Mouse (Mus musculus) myocyte (in vitro differentiated cells): ENCODE measurements around the gene Smad1. TPM values are rescaled to one million over a fixed set of nuclear protein-coding genes. Genes with fewer than 3 reads are reported as not detected.

Experiments used
- H3K27me3 ChIP-seq: one replicate; pipeline ENCODE4 v1.6.1; 2011; ENCODE audit not compliant: control insufficient read depth, insufficient read depth, insufficient read length
- H3K36me3 ChIP-seq: one replicate; pipeline ENCODE4 v1.6.1; 2011; ENCODE audit not compliant: control insufficient read depth, insufficient read depth
- H3K4me2 ChIP-seq: one replicate; pipeline ENCODE4 v1.6.1; 2011; ENCODE audit warnings: low read depth, control low read depth
- H3K4me3 ChIP-seq: one replicate; pipeline ENCODE4 v1.5.1; 2011; ENCODE audit warnings: mild to moderate bottlenecking, control low read depth, moderate library complexity
- H3K79me2 ChIP-seq: one replicate; pipeline ENCODE4 v1.6.1; 2011; ENCODE audit not compliant: control insufficient read depth, insufficient read depth
- H3ac ChIP-seq: one replicate; pipeline ENCODE4 v1.6.1; 2011; ENCODE audit not compliant: control insufficient read depth, insufficient read length
- CEBPB ChIP-seq: IDR thresholded peaks from 2 replicates; pipeline ENCODE4 v1.6.1; 2011; ENCODE audit warnings: mild to moderate bottlenecking, moderate library complexity; ENCODE audit not compliant: poor library complexity, insufficient read depth, severe bottlenecking
- E2F4 ChIP-seq: IDR thresholded peaks from one replicate; pipeline ENCODE4 v1.6.1; 2011; ENCODE audit warnings: mild to moderate bottlenecking, control low read depth, moderate library complexity; ENCODE audit not compliant: insufficient read depth
- MAX ChIP-seq: IDR thresholded peaks from one replicate; pipeline ENCODE4 v1.6.1; 2011; ENCODE audit warnings: low read depth, mild to moderate bottlenecking, control low read depth
- MYOD1 ChIP-seq, 3 experiments: IDR thresholded peaks; one replicate each; pipeline ENCODE4 v1.6.1; 2011; ENCODE audit warnings: control low read depth in 2 of 3, low read depth in 2 of 3, mild to moderate bottlenecking in 2 of 3, moderate library complexity in 1 of 3; ENCODE audit not compliant: insufficient read length in 2 of 3, control insufficient read depth in 1 of 3
- MYOG ChIP-seq, 3 experiments: IDR thresholded peaks; one replicate each; pipeline ENCODE4 v1.6.1; 2011; ENCODE audit warnings: control low read depth in 2 of 3, low read depth in 2 of 3, mild to moderate bottlenecking in 2 of 3; ENCODE audit not compliant: insufficient read length in 2 of 3, control insufficient read depth in 1 of 3, insufficient read depth in 1 of 3
- POLR2A ChIP-seq: IDR thresholded peaks from one replicate; pipeline ENCODE4 v1.6.1; 2011; ENCODE audit warnings: low read depth, mild to moderate bottlenecking, control low read depth, moderate library complexity; ENCODE audit not compliant: insufficient read length
- POLR2AphosphoS2 ChIP-seq: IDR thresholded peaks from one replicate; pipeline ENCODE4 v1.6.1; 2011; ENCODE audit warnings: low read depth, control low read depth; ENCODE audit not compliant: insufficient read length
- REST ChIP-seq: IDR thresholded peaks from one replicate; pipeline ENCODE4 v1.6.1; 2011; ENCODE audit warnings: mild to moderate bottlenecking, control low read depth, moderate library complexity; ENCODE audit not compliant: insufficient read depth, insufficient read length
- SRF ChIP-seq: IDR thresholded peaks from one replicate; pipeline ENCODE4 v1.6.1; 2011; ENCODE audit warnings: low read depth; ENCODE audit not compliant: control insufficient read depth, insufficient read length
- TCF12 ChIP-seq: IDR thresholded peaks from one replicate; pipeline ENCODE4 v1.6.1; 2011; ENCODE audit warnings: mild to moderate bottlenecking, control low read depth; ENCODE audit not compliant: poor library complexity, insufficient read depth, severe bottlenecking
- TCF3 ChIP-seq: IDR thresholded peaks from one replicate; pipeline ENCODE4 v1.6.1; 2011; ENCODE audit warnings: low read depth, control low read depth; ENCODE audit not compliant: insufficient read length
- USF1 ChIP-seq: IDR thresholded peaks from one replicate; pipeline ENCODE4 v1.6.1; 2011; ENCODE audit warnings: low read depth, mild to moderate bottlenecking, control low read depth, moderate library complexity
- polyA plus RNA-seq: library from polyadenylated mRNA; unstranded; fragments of >200 nt; fragmentation: generic; extraction: Trizol; gene quantifications from one replicate; pipeline ENCODE4 v1.2.1, GENCODE M21; 2012; ENCODE audit warnings: missing spikeins

The Smad1 gene
- 9.5 TPM for polyA plus RNA-seq

DNA sequence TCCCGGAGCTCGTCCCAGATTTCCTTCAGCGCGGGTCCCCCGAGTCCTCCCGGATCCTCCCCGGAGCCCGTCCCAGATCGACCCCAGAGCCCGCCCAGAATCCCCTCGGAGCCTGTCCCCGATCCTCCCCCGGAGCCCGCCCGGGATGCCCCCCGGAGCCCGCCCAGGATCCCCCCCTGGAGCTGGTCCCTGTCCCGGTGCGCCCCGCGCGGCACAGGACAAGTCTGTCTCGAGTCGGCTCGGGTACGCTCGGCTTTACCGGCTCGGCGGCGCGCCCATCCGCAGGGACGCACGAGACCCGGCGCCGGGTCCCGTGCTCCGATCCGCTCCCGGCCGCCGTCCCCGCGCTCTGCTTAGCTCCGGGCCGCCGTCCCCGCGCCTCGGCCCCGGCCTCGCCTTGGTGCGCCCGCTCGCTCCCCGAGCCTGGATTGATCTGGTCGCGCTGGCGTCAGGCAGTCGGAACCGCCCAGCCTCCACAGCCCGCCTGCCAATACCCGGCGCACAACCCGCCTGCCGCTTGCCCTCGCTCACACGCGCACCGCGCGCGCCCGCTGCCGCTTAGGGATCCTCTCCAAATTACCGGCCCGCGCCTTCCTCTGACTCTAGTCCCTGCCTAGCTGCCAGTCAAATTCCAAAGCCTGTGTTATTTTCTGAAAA is at the start of gene Smad1:
Gene Smad1, minus strand, starts transcription at position 525 of the 657 bp plus-strand sequence.
- Histone ChIP-seq H3ac (peak within 1 kb of the TSS; percentile 81), H3K4me3 (peak within 1 kb of the TSS; percentile 70), H3K27me3 (no peaks in the 10 kb centered on the region), H3K4me2 (peak within 1 kb of the TSS; percentile 99), H3K36me3 (peaks cover 6% of the 10 kb centered on the region), H3K79me2 (peaks cover 38% of the 10 kb centered on the region)
- TF ChIP-seq POLR2A (peak; percentile 87), MYOG (IDR thresholded peaks at IDR 0.05; ENCODE audit: control insufficient read depth in 1 of 3, insufficient read depth in 1 of 3, insufficient read length in 2 of 3, low read depth in 2 of 3) (peak in 1 of 3 experiments; percentile 35), TCF3 (no peak), REST (peak; percentile 8), CEBPB (no peak), POLR2AphosphoS2 (peak; percentile 85), SRF (no peak), E2F4 (no peak)

DNA sequence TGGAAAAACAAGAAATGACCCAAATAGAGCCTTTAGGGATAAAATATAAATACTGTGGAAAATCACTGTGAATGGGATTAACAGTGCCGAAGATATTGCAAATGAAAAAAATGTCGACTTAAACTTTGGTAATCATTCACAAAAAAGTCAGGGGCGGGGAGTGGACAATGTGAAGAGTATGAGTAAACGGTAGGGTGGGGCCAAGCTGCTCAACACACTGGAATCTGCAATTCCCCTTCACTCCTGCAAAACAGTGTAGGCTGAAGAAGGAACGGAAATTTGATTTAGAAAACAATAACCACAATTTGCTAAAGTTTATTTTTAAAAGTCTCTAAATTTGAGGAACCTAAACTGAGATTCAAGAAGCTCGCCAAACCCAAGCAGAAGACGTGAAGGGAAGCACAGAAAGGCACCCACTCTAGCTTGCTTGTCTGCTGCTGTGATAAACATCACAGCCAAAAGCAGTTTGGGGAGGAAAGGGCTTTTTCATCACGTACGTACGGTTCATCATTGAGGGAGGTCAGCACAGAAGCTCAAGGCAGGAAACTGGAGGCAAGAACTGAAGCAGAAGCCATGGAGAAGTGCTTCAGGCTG is 48.0 kb upstream of the Smad1 start:
- TF ChIP-seq MYOG (IDR thresholded peaks at IDR 0.05; ENCODE audit: control insufficient read depth in 1 of 3, insufficient read depth in 1 of 3, insufficient read length in 2 of 3, low read depth in 2 of 3), result no peak
- no peak for TF ChIP-seq SRF
- no peak for TF ChIP-seq TCF12
- no peak for TF ChIP-seq REST
- no peak for TF ChIP-seq E2F4
- TF ChIP-seq POLR2AphosphoS2, result no peak
- no peak for TF ChIP-seq POLR2A
- TF ChIP-seq MAX, result no peak
- no peak for TF ChIP-seq TCF3
- no peak for TF ChIP-seq USF1
- TF ChIP-seq CEBPB, result no peak
- TF ChIP-seq MYOD1 (IDR thresholded peaks at IDR 0.05; ENCODE audit: control insufficient read depth in 1 of 3, insufficient read length in 2 of 3, low read depth in 2 of 3), result no peak
- Histone ChIP-seq H3K36me3 (no peaks in the 10 kb centered on the region), H3ac (no peak overlapping the region), H3K27me3 (no peaks in the 10 kb centered on the region), H3K79me2 (no peaks in the 10 kb centered on the region), H3K4me3 (no peak overlapping the region), H3K4me2 (no peak overlapping the region)

DNA sequence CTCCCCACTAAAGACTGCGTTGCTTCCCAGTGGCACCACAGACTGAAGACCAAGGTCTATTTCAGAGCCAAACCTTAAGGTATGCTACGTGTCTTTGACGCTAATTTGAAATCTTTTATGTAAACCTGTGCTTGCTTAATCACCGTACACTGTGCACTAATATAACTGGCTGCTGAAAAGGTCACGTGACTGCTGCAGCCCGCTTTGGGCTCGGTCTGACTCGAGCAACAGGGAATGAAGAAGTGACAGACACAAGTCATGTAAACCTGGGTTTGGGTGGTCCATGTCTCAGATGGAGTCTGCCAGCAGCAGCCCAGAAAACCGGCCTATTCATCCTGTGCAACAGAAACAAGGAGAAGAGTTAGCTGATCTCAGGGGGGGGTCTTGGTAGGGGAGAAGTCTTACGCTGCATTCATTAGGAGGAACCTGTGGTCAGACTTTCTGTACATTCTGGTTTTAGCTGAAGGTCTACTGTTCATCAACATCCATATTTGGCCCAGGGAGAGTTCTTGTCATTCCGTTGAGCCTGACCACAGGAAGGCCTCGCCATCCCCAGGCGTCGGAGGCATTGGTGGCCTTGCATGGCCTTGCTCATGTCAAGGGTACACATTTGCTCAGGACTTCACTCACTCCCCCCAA is 44.3 kb upstream of the Smad1 start:
- Histone ChIP-seq H3K36me3 (no peaks in the 10 kb centered on the region), H3K4me2 (no peak overlapping the region), H3K79me2 (no peaks in the 10 kb centered on the region), H3K4me3 (no peak overlapping the region), H3K27me3 (no peaks in the 10 kb centered on the region), H3ac (no peak overlapping the region)
- no peak for TF ChIP-seq CEBPB
- TF ChIP-seq E2F4, result no peak
- no peak for TF ChIP-seq REST
- no peak for TF ChIP-seq POLR2AphosphoS2
- no peak for TF ChIP-seq USF1

DNA sequence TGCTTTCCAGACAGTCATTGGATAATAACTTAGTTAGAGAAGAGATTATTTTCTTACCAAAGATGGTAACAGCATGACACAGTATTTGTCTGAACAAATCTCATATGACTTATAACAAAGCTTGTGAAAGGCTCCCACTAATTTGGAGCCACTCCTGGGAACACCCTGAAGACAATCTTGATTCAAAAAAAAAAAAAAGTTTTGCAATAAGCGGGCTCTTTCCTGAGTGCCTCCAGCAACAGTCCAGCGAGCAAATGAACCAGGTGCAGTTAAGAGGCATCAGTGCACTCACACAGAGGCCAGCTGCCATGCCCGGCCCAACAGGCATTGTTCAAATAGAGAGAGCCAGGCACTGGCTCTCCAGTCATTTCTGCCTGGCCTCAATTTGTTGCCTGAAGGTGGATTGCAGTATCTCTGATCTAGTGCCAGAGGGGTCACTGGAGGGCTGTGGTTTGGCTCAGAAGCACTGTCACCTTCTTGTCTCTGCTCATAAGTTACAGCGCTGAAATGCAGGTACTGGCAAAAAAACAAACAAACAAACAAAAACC is 34.7 kb upstream of the Smad1 start:
- Histone ChIP-seq H3K79me2 (no peaks in the 10 kb centered on the region), H3ac (no peak overlapping the region), H3K4me3 (no peak overlapping the region), H3K4me2 (no peak overlapping the region), H3K36me3 (no peaks in the 10 kb centered on the region), H3K27me3 (no peaks in the 10 kb centered on the region)
- TF ChIP-seq TCF3, result no peak
- TF ChIP-seq MYOD1 (IDR thresholded peaks at IDR 0.05; ENCODE audit: control insufficient read depth in 1 of 3, insufficient read length in 2 of 3, low read depth in 2 of 3), result no peak
- TF ChIP-seq POLR2AphosphoS2, result no peak
- TF ChIP-seq POLR2A, result no peak
- TF ChIP-seq USF1, result no peak
- no peak for TF ChIP-seq CEBPB
- TF ChIP-seq MYOG (IDR thresholded peaks at IDR 0.05; ENCODE audit: control insufficient read depth in 1 of 3, insufficient read depth in 1 of 3, insufficient read length in 2 of 3, low read depth in 2 of 3), result no peak
- TF ChIP-seq REST, result no peak
- TF ChIP-seq E2F4, result no peak
- TF ChIP-seq MAX, result no peak
- TF ChIP-seq SRF, result no peak
- TF ChIP-seq TCF12, result no peak
